Mouse (Mus musculus) testis, adult 2 months (tissue): ENCODE measurements around the gene Kcnq2. TPM values are rescaled to one million over a fixed set of nuclear protein-coding genes. Genes with fewer than 3 reads are reported as not detected.

Experiments
- H3K27ac ChIP-seq: fragments of 200-500 bp; 2 replicates; pipeline ENCODE4 v1.5.1; 2012; ENCODE audit warnings: low read depth, low read length; ENCODE audit not compliant: control insufficient read depth, insufficient read depth
- H3K27me3 ChIP-seq: fragments of 200-500 bp; 2 replicates; pipeline ENCODE4 v1.6.1; 2012; ENCODE audit warnings: mild to moderate bottlenecking, low read length, moderate library complexity; ENCODE audit not compliant: control insufficient read depth, insufficient read depth
- H3K36me3 ChIP-seq: fragments of 200-500 bp; 2 replicates; pipeline ENCODE4 v1.6.1; 2012; ENCODE audit warnings: mild to moderate bottlenecking, low read length; ENCODE audit not compliant: control insufficient read depth, insufficient read depth
- H3K4me1 ChIP-seq: fragments of 200-500 bp; 2 replicates; pipeline ENCODE4 v1.6.1; 2012; ENCODE audit warnings: low read length; ENCODE audit not compliant: control insufficient read depth, insufficient read depth
- H3K4me3 ChIP-seq: fragments of 200-500 bp; 2 replicates; pipeline ENCODE4 v1.5.1; 2012; ENCODE audit warnings: low read depth, mild to moderate bottlenecking, low read length, moderate library complexity, mixed read lengths; ENCODE audit not compliant: control insufficient read depth
- CTCF ChIP-seq: fragments of 200-500 bp; IDR thresholded peaks from 2 replicates; pipeline ENCODE4 v1.5.1; 2012; ENCODE audit warnings: low read depth, mild to moderate bottlenecking, inconsistent platforms, low read length, moderate library complexity; ENCODE audit not compliant: control insufficient read depth, insufficient read depth, insufficient replicate concordance
- POLR2A ChIP-seq: fragments of 200-500 bp; IDR thresholded peaks from 2 replicates; pipeline ENCODE4 v1.6.1; 2012; ENCODE audit warnings: low read depth, mild to moderate bottlenecking, inconsistent platforms, low read length, moderate library complexity; ENCODE audit not compliant: control insufficient read depth
- polyA plus RNA-seq: library from polyadenylated mRNA; depleted of rRNA; stranded (reverse); fragments of >200 nt; gene quantifications from 2 replicates; pipeline ENCODE4 v1.2.3, GENCODE M21; 2012

Gene Kcnq2
- polyA plus RNA-seq, 1 experiment: 9.2 TPM

DNA sequence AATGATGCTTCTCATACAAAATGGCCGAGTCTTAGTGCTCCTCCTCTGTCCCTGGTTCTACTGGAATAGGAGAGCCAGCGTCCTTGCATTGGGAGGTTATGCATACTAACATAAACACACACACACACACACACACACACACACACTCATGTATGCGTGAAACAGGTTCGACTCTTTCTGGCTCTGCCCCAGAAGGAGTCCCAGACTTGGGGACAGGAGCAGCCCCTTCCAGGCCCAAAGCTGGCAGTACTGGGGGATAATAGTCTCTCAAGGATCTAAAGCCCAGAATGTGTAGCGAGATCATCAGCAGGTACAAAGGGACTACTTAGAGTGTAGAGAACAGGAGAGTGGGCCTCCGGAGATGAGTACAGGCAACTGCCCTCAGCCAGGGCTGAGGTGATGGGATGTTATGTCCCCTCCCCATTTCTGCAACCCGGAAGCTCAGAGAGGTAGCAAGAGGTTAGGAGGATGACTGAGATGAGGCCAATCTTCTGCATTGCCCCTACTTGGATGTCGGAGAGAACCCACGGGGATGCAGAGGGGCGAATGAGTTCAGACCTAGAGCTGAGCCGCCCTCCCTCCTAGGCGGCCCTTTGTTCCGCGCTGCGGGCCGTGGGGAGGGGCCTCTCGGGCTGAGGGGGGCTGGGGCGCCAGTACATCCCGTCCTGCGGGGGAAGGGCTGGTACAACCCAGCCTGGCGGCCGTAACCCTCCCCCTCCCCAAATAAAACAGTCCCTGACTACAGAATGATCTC is 1.1 kb downstream of the Kcnq2 start:
- Histone ChIP-seq H3K27me3 (no peaks in the 10 kb centered on the region; the same call in 1 of the 2 replicates), H3K27ac (no peak overlapping the region), H3K4me3 (peak overlapping the region; percentile 52), H3K4me1 (peaks cover 11% of the 10 kb centered on the region), H3K36me3 (no peaks in the 10 kb centered on the region)
- TF ChIP-seq POLR2A: no peak
- TF ChIP-seq CTCF: no peak

DNA sequence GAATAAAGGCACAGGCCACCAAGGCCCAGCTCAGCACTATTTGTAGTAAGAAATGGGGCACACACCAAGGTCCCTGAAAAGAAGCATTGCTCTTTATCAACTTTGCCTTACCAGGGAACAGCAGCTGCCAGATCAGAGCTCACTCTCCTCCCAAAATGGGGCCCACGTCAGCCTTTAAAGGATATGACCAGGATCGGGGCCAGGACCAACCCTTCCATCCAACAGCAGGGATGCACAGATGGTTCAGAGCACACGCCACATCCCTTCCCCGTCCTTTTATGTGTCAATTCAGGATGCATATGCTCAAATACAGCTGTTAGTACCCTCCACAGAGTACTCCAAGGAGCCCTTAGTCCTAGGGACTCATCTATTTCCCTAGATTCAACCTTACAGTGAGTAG is 4.9 kb downstream of the Kcnq2 start:
- H3K36me3 ChIP-seq: no peaks in the 10 kb centered on the region
- H3K27me3 ChIP-seq: no peaks in the 10 kb centered on the region; the same call in 1 of the 2 replicates
- no peak overlapping the region for H3K4me3 ChIP-seq
- no peak for TF ChIP-seq CTCF
- no peak overlapping the region for H3K27ac ChIP-seq
- H3K4me1 ChIP-seq: peaks cover 9% of the 10 kb centered on the region

DNA sequence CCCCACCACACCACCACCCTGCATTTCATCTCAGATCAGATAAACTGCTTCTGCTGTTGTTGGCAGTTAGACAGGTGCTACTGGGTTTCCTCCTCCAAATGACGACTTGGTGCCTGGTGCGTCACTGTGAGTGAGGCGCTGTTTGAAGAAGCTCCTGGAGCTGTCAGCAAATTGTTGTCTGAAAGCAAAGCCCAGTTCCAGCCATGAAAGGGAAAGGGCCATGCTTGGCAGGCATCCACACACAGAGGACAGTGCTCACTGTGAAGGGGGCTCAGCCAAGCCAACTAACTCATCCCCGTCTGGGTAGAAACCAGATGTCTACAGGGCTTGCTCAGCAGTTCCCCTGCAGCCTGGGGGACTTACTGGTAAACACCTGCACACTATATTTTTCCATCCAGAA is 6.1 kb downstream of the Kcnq2 start:
- no peaks in the 10 kb centered on the region for H3K4me1 ChIP-seq
- no peak overlapping the region for H3K27ac ChIP-seq
- TF ChIP-seq CTCF: no peak
- no peak for TF ChIP-seq POLR2A
- no peaks in the 10 kb centered on the region for H3K36me3 ChIP-seq
- H3K4me3 ChIP-seq: no peak overlapping the region
- H3K27me3 ChIP-seq: no peaks in the 10 kb centered on the region

GRCm38 (mm10) chr2:181127786-181128185 is 7.3 kb downstream of the Kcnq2 start:
- Histone ChIP-seq H3K36me3 (no peaks in the 10 kb centered on the region), H3K4me3 (no peak overlapping the region), H3K27ac (no peak overlapping the region), H3K27me3 (no peaks in the 10 kb centered on the region), H3K4me1 (no peaks in the 10 kb centered on the region)
- no peak for TF ChIP-seq POLR2A
- no peak for TF ChIP-seq CTCF

DNA sequence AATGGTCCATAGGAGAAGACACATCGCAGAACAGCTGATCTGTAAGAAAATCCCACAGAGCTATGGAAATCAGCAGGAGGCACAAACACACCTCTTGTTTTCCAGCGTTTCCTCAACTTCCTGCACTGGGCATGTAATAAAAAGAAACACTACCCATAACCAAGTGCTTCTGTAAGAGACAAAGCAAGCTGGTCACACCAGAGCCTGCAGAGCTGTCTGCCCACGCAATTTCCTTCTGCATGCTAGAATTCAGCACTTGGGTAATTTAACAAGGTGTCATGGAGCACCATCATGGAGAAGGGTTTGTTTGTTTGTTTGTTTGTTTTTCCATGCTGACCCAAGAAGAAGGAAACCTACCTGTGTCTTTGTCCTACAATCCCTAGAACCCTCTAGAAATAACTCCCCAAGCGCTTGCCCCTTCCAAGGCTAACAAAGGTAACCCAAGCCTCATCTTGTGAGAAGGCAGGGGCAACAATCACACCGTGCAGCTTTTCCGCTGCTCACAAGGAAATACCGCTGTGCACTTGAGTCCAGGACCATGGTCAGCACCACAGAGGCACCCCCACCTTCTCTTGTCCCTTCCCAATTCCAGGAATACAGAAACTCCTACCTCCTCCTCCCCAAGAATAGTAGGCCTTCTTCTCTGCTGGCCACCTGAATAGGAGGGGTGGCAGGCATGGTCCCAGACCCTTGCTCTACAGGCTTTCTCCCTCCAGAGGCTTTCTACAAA is 9.2 kb downstream of the Kcnq2 start:
- H3K4me1 ChIP-seq: no peaks in the 10 kb centered on the region
- H3K4me3 ChIP-seq: no peak overlapping the region
- no peak for TF ChIP-seq CTCF
- TF ChIP-seq POLR2A: no peak
- no peaks in the 10 kb centered on the region for H3K27me3 ChIP-seq
- no peak overlapping the region for H3K27ac ChIP-seq
- no peaks in the 10 kb centered on the region for H3K36me3 ChIP-seq

- no peak overlapping the region for H3K4me3 ChIP-seq
- H3K4me1 ChIP-seq: no peaks in the 10 kb centered on the region
- no peaks in the 10 kb centered on the region for H3K27me3 ChIP-seq
- H3K36me3 ChIP-seq: no peaks in the 10 kb centered on the region
- no peak overlapping the region for H3K27ac ChIP-seq
- no peak for TF ChIP-seq CTCF
- no peak for TF ChIP-seq POLR2A
Measured at GRCm38 (mm10) chr2:181122642-181123041, 12.5 kb downstream of the Kcnq2 start.

DNA sequence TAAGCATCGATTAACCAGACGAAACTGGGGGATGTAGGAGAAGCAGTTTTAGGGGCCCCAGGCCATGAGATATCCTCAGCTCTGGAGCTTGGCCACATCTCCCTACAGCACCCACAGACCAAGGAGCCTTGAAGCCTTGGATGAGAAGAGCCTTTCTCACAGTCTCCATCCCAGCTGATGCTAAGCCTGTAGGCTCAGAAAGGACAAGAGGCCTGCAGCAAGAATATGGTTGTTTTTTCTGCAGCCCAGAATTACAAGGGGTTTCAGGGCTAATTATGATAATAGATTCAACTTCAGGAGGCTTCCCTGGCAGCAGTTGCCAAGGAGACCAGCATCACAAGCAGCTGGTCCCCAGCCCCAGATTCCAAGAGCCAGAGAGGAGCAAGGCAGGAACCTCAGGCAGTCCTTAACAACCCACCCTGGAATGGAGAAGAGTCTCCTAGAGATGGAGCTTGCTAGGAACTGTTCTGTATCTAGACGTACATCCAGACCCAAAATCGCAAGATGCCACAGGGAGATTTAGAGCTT is 14.1 kb downstream of the Kcnq2 start:
- Histone ChIP-seq H3K4me1 (no peaks in the 10 kb centered on the region), H3K27ac (no peak overlapping the region), H3K36me3 (no peaks in the 10 kb centered on the region), H3K27me3 (no peaks in the 10 kb centered on the region), H3K4me3 (no peak overlapping the region)
- TF ChIP-seq POLR2A (no peak), CTCF (no peak)
